Mouse (Mus musculus) mesoderm, embryonic 11.5 days (tissue): ENCODE measurements around the gene Lenep.

Experiments used
- DNase-seq: peaks from one replicate; pipeline ENCODE4 v3.0.0-alpha.2; 2012; ENCODE audit warnings: low read depth, low spot score

Lenep gene

DNA sequence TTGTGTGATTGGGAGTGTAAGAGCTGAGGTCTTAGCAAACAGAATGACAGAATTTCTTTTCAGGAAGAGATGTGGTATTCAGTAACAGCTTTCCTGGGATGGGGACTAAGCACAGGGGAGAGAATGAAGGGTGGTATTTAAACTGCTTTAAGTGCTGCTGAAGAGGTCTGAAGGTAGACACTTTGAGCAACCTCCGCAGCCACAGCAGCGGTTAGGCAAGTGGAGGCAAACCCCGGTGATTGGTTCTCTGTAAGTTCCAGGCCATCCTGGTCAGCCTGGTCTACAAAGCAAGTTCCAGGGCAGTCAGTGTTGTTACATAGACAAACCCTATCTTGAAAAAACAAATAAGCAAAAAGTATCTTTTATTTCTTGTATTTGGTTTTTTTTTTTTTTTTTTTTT is 17.4 kb upstream of the Lenep start:
- DNase-seq, result no peak

DNA sequence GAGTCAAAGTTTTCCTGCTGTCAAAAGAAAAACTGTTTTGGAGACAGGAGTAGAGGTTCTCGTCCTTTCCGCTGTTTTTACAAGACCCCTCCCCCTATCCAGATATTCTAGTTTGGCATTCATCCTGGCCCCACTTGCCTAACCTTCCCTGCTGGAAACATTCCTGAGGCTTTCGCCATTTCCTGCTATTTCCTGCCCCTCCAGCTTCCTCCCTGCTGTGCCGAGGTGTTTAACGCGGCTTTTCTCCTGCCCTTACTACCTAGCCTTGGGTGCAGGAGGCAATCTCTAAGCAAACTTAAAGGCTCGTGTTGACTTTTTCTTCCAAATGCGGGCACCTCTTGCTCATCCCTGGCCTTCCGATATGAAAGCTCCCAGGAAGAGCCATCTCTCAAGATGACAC is 17.0 kb upstream of the Lenep start:
- peak; percentile 54 for DNase-seq

DNA sequence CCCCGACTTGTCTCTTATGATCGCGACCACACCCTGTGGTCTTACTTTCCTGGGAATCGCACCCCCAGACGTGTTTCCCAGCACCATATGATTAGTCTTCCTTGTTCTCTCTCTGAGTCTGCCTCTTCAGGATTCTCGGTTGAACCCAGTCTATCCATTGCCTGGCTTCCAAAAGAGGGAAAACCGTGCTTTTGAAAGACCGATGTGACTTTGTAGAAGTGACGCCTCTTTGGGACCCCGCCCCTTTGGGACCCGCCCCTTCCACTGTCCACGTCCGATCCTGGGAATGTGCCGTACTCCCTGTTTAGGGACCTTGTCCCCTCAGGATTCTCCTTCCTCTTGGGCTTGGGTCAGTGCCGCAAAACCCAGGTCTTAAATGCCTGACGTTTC is 16.3 kb upstream of the Lenep start:
- peak; percentile 77 for DNase-seq

DNA sequence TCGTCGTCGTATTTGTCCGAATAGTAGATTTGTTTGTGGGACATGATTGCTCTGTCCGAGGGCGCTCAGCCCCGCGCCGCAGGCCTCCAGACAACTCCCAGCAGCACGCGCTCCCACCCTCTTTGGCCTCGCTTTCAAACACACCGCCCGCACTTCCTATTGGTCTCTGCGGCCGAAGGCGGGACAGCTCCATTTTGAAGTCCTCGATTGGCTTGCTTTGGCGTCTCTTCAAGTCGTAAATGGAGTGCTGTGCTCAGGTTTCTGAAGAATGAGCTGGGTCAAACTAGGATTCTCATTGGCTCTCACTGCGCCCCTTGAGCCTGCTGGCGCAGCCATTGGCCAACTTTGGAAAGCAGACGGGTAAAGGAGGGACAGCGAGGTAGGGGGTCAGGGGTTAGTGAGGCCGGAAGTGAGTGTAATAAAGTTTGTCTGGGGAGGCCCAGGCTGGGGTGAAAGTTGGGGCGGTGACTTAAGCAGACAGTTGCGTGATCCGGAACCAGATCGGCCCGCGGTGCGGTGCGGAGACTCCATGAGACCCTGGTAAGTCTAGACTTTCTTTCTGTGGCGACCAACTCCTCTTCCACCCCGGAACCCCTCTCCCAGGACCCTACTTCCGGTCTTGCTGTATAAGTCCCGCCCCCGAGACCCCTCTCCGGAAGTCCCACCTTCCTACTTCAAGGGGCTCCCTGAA is 15.7 kb upstream of the Lenep start, which contains the start of the genes Cks1b and Shc1:
Cks1b (minus strand) TSS at position 214 of the 691 bp plus-strand sequence.
Shc1 (plus strand) TSS at position 274 of the 691 bp plus-strand sequence.
- peak; percentile 99 for DNase-seq

DNA sequence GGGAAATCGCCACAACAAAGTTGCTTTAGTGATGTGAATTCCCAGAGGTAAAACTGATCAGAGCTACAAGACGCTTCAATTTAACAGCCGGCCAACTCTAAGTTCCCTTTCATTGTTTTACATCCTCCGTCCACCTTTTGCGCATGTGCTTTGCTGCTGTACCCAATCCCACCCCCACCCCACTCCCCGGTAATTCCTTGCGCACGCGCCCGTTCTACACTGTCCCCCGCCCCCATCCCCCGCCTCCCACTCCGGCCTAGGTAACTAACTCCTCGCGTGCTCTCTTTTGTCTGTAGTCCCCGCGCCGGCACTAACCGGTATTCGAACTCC is 15.2 kb upstream of the Lenep start:
- peak; percentile 89 for DNase-seq

DNA sequence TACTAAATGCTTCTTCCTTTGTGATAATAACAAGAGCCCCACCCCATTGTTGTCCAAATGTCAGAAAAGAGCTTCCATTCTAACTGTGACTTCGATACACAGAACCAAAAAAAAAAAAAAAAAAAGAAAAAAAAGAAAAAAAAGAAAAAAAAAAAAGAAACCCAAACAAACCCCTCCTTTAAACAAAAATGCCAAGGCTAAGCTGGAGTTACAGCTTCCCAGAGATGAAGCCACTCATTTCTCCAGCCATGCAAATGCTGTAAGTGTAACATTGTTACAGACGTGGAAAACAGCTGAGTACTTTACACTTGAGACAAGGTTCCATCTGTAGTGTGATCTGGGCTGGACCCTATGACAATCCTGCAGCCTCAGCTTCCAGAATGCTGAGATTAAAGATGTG is 14.5 kb upstream of the Lenep start:
- DNase-seq, result no peak

DNA sequence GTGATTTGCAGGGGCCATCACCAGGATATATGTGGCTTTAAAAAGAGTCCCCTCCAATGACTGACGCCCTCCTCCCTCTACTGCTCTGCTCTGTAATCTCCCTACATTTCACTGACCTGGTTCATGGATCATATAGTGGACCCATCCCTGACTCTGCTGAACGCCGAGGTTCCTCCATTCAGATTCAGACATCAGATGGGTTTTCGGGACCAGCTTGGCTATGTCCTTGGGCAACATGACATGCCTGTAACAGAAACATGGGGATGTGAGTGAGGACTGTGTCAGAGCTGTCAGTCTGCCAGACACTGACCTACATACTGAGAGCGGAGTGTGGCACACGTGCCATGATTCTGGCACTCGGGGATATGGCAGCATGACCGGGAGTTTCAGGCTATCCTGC is 13.6 kb upstream of the Lenep start:
- no peak for DNase-seq

DNA sequence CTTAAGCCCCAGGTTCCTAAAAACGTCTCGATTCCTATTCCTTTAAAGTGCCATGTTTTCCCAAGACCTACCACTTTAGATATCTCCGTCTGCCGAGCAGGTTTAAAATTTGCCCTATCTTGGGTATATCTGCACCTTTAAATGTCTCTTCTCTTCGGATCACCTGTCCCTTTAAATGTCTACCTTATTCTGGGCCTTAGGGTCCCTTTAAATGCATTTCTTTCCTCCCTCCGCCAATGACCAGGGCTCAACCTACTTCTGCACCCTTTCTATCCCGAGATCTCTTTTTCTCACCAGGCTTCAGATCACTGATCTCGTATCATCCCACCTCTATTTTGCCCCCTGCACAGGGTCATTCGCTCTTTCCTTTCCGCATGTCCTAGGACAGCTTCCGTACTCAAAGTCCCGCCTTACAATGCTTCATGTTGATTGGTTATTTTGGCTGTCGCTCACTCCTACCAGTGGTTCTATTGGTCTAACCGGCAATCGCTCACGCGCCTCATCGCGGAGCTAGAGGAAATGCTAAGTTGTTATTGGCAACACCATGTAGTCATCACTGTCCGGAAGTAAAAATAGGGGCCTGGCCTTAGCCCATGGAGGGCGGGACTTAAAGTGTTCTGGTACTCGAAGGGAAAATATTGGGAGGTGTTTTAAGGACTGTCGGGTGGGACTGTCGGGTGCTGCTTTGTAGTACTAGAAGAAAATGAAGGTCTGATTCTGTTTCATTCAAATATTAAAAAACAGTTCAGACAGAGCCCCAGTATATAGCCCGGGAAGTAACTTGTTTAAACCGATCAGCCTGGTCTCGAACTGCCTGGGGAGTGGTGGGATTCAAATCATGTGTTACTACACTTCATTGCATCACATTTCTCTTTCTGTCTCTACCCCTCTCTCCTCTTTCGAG is 9.1 kb upstream of the Lenep start, which contains the start of gene Flad1:
Flad1 (minus strand) TSS at position 381 of the 904 bp plus-strand sequence.
- peak; percentile 100 for DNase-seq

DNA sequence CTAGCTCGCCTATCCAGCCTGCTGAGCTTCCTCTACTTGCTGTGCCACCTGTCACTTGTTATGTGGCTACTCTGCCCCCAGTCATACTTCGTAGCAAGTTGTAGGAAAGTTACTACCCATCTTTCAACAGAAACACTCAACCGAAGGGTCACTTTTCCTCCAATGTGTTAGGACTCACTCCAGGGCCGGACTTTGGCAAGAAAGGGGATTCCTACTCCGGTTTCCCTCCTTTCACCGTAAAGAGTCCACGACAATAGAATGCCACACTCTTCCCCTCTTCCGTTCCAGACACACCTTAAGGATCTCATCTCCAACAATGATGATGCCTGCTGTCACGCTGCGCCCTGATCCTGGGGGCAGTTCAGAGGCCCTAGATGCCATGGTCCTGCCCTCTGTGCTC is 8.3 kb upstream of the Lenep start:
- no peak for DNase-seq

DNA sequence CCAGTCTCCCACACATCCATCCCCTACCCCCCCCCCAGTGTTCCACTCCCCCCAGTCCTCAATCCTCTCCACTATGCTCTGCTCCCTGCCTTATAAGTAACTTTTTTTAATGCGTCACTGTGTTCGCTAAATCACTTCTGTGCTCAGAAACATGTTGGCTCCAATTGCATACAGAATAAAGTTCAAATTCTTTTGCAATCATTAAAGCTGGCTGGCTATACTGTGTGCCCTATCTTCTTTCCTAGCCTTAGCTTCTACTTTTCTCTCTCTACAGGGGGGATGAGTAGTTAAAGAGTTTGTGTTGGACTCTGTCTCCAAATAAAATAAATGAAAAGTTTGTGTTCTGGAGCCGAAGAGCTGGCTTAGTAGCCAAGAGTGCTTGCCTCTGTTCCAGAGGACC is 7.1 kb upstream of the Lenep start:
- no peak for DNase-seq

DNA sequence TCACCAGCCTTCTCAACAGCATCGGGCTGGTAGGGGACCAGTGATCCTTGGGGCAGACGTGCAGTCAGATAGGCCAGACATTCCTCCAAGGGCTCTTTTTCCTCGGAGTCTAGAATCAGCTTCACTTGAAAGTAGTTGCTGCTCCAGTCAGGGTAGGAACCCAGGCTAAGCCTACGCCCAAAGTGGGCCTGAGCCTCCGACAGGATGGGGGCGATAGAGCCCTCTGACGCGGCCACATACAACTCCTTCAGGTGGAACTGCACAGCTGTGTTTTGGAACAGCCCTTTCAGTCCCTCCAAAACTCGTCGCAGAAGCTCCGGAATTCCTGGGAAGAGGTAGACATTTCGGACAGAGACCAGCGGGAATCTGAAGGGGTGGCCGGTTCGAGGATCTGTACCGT is 5.9 kb upstream of the Lenep start:
- DNase-seq, result no peak

DNA sequence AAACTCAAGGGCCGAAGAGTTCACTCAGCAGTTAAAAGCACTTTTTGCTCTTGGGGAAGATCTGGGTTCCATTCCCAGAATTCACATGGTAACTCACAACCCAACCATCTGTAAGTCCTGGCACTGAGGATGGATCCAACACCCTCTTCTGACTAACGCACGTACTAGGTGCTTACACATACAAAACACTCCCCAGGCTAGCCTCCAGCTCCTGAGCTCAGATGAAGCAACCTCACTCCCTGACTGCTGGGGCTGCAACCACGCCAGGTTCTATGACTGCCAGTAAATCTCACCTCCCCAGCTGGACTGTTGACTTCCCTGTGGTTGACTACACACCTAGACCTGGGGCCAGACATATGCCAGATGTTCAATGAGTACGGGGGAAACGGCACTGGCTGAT is 4.3 kb upstream of the Lenep start:
- no peak for DNase-seq

DNA sequence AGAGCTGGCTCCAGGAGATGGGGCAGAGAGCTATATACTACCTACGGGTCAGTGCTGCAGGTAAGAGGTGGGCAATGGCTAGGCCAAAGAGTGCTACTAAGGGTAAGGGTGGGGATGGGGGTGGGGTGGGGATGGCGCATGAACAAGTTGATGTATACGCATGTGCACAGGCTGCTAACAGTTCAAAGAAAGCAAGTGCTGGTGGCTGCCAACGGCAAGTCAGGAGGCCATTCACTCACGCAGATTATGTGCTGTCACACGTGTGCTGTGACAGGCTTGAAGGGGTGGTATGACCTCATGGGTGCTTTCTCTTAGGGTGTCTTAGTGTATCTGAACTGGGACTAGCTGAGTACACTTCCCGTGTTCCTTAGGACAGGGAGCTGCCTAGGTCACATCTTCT is 1.3 kb downstream of the Lenep start:
- DNase-seq, result no peak

DNA sequence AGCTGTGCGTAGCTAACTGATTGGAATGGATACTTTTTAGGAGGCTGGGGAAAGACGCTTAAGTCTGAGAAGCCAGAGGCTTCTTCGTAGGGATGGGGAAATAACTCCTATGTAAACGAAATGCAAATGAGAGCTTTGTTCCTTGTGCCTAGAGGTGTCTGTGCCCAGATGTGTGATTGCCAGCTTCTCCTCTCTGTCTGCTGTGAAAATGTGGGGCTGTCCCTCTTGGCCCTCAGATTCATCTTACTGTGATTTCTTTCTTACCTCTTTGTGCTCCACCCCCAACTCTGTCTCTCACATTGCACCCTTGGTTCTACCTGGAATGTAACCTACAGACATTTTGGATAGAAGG is 6.0 kb downstream of the Lenep start:
- DNase-seq, result no peak

DNA sequence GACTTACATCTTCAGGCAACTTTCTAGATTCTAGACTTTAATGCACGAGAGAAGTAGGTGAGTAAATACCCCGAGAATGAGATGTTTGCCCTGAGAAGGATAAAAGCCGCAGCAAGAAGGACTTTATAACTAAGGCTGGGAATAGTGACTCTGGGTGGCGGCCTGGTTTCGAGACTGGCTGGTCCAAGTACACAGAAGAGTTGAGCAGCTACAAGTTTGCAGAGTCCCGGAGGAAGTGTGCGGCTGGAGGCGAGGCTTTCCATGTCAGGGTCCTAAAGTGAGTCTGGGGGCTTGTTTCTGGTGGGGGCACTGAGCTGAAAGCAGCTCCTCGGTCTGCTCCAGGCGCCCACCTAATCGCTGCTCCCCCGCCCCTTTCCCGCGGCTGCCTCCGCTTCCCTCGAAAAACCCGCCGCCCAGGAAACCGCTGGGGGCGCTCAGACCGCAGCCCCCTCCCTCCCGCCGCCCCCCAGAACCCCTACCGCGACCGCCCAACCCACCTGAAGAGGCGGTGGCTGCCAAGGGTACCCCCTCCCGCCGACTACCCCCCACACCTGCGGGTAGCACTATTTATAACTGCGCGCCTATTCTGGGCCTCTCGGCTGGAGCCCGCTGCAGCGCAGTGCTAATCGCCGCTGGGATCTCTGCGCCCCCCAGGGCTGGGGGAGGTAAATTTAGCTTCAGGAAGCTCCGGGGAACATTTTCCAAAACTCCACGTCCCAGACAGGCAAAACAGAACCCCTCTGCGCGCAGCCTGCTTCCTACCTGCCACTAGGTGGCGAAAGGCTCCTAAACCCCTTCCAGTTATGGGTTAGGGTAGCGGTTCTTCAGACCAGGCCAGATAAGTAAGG is 6.6 kb downstream of the Lenep start:
- peak; percentile 83 for DNase-seq

DNA sequence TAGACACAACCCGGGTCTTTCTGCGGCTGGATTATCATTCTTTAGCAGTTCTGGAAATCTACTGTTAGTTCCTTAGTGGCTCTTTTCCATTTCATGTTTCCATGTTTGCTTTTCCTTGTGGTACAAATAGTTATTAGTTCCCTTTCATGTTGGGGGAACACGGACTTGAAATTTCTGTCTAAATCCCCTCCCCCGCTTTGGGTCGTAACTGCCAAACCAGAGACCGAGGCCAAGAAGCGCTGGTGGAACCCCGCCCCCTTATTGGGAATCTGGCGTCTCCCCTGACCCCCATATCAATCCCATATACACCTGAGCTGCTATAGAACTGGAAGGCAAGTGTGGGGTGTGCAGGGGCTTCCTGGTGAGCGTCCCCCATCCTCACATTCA is 7.2 kb downstream of the Lenep start:
- no peak for DNase-seq

DNA sequence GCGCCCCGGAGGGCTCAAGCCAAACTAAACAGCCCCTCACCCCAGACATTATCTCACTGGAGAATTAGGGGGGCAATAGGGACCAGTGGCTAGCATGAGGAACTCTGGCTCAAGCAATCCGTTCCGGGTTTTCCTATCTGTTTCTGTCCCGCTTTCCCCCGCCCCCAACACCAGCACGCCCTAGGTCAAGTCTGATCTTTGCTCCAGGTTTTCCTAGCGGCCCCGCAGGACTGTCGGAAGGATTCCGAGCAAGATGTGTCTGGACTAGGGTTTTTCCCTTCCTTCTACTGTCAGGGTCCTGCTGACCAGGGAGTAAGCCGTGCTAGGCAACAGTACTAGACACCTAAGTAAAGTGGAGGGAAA is 7.7 kb downstream of the Lenep start:
- peak; percentile 90 for DNase-seq

DNA sequence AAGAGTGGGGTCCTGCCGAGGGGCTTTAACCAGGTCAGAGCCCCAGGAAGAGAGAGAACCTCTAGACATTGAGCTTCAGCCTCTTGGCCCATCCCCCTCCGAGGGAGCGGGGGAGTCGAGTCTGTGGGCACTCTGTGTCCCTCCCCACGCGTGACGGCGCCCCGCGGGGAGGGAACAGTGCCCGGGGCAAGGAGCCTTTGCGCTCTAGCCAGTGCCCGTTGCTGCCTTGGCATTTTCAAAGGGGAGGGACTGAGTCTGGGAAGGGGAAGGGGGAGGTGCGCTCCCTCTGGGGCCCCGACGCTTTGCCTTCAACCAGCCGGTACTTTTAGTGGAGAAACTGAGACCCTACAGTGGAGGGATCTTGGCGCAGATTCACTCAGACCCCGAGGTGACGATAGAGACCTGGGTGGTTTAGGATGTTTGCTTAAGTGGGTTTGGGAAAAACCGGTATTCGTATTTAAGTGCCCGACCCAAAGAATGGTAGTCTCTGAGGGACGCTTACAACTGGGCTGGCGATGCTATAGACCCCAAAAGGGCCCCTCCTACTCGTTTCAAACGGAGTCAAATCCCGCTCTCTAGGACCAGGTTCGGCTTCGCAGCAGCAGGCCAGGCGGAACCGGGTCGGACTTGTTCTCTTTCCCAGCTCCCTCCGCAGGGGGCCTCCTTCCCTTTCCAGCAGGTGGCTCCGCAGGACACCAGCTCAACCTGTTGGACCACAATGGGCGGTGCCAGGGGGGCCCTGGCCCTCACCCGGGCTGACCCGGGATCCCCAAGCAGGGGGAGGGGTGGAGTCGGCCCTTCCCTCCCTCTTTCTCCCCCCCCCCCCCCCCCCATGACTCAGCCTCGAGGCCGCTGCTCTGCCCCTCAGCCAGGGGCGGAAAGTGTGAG is 8.3 kb downstream of the Lenep start, which contains the start of gene Zbtb7b:
Zbtb7b (minus strand) TSS at position 771 of the 888 bp plus-strand sequence.
- peak; percentile 68 for DNase-seq

DNA sequence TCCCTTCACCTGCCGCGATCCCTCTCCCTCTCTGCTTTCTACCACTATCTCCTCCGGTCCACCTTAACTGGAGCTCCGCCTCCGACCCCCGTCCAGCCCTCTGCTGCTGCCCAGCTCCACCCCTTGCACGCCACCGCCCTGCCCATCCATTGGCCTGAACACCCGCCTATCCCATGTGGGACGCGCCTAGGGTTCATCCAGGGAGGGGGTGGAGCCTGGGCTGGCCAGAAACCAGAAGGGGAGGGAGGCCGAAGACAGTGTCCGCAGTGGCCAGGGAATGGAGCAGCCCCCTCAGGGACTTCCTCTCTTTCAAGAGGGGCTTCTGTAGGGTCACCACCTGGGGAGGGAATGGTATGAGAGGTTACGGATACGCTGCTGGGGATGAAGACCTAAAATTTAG is 9.0 kb downstream of the Lenep start:
- DNase-seq, result peak; percentile 96

DNA sequence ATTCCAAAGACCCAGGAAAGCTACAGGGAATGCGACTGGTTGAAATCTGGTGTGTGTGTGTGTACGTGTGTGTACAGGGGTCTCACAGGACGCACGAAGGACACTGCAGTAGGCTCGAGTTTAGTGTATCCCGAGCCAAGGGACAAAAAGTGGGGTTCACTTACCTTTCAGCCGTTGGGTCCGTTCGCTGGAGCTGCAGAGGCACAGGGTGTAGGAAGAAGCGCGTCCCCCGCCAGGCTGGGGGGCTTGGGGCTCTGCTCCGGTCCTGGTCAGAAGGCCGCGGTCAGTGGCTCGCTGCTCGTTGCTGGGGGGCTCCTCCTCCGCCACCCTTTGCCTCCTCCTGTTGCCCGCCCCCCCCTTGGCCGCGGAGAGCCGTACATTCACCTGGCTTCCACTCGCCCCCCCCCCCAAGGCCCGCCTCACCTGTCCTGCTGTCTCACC is 9.7 kb downstream of the Lenep start:
- DNase-seq, result no peak
